Mouse (Mus musculus): ENCODE measurements around the gene Men1.

The Men1 gene

GRCm38 (mm10) chr19:6373539-6374400 lies 39.0 kb downstream of the Men1 start:
- DNase-seq: peak; percentile 46

- no peak for DNase-seq
Observed at GRCm38 (mm10) chr19:6374571-6374970, 39.8 kb downstream of the Men1 start.

- no peak for DNase-seq
Observed at GRCm38 (mm10) chr19:6375423-6376254, 40.9 kb downstream of the Men1 start.

- no peak for DNase-seq
Observed at GRCm38 (mm10) chr19:6376255-6376564, 41.4 kb downstream of the Men1 start.

GRCm38 (mm10) chr19:6376643-6377042 lies 41.9 kb downstream of the Men1 start:
- no peak for DNase-seq

- DNase-seq: no peak
Observed at GRCm38 (mm10) chr19:6377327-6378040, 42.7 kb downstream of the Men1 start.

GRCm38 (mm10) chr19:6380411-6381166 lies 45.8 kb downstream of the Men1 start:
- DNase-seq: no peak

GRCm38 (mm10) chr19:6381238-6381637 lies 46.5 kb downstream of the Men1 start:
- no peak for DNase-seq

GRCm38 (mm10) chr19:6382323-6382924 lies 47.6 kb downstream of the Men1 start:
- DNase-seq: no peak

- no peak for DNase-seq
Observed at GRCm38 (mm10) chr19:6383470-6383869, 48.7 kb downstream of the Men1 start.

GRCm38 (mm10) chr19:6384128-6384527 lies 49.3 kb downstream of the Men1 start, which contains the start of gene Pygm:
Gene Pygm (plus strand): TSS chr19:6384399.
- peak; percentile 63 for DNase-seq

GRCm38 (mm10) chr19:6384954-6385353 lies 50.2 kb downstream of the Men1 start:
- DNase-seq: no peak

GRCm38 (mm10) chr19:6385419-6385818 lies 50.6 kb downstream of the Men1 start:
- no peak for DNase-seq

- no peak for DNase-seq
Observed at GRCm38 (mm10) chr19:6385821-6386220, 51.0 kb downstream of the Men1 start.

GRCm38 (mm10) chr19:6386234-6386633 lies 51.5 kb downstream of the Men1 start:
- DNase-seq: no peak

GRCm38 (mm10) chr19:6388006-6388405 lies 53.2 kb downstream of the Men1 start:
- DNase-seq: no peak

GRCm38 (mm10) chr19:6389803-6390202 lies 55.0 kb downstream of the Men1 start:
- DNase-seq: no peak

- DNase-seq: no peak
Observed at GRCm38 (mm10) chr19:6390251-6390650, 55.5 kb downstream of the Men1 start.
